Mouse (Mus musculus) bone marrow, adult 2 months (tissue): ENCODE data around the gene Rad51ap1. TPM values are rescaled to one million over a fixed set of nuclear protein-coding genes. Genes with fewer than 3 reads are reported as not detected.

ENCODE experiments used
- H3K27ac ChIP-seq: fragments of 200-500 bp; 2 replicates; pipeline ENCODE4 v1.5.1; 2012; ENCODE audit warnings: low read depth, mild to moderate bottlenecking, control low read depth, inconsistent platforms, low read length; ENCODE audit not compliant: control insufficient read depth, poor library complexity, insufficient read depth
- H3K4me1 ChIP-seq: fragments of 200-500 bp; 2 replicates; pipeline ENCODE4 v1.6.1; 2011; ENCODE audit warnings: low read length; ENCODE audit not compliant: control insufficient read depth, insufficient read depth
- H3K4me3 ChIP-seq: fragments of 200-500 bp; replicated peaks from 2 replicates; pipeline ENCODE3; 2011; ENCODE audit warnings: mild to moderate bottlenecking, low read depth, low read length, control low read depth; ENCODE audit not compliant: control insufficient read depth
- CTCF ChIP-seq: fragments of 200-500 bp; IDR thresholded peaks from 2 replicates; pipeline ENCODE4 v1.5.1; 2011; ENCODE audit warnings: low read length, control low read depth; ENCODE audit not compliant: control insufficient read depth, insufficient read depth
- POLR2A ChIP-seq: fragments of 200-500 bp; IDR thresholded peaks from 2 replicates; pipeline ENCODE4 v1.6.1; 2011; ENCODE audit warnings: low read depth, mild to moderate bottlenecking, control low read depth, low read length, borderline replicate concordance; ENCODE audit not compliant: control insufficient read depth
- WGBS: fragments of 180-500 bp; shearing (Covaris S2); methylation state at CpG from one replicate; pipeline ENCODE4 v1.1.7; 2018; 5-methylcytosine and 5-hydroxymethylcytosine counted together
- polyA plus RNA-seq: library from polyadenylated mRNA; stranded (reverse); fragments of >200 nt; gene quantifications from 2 replicates; pipeline ENCODE4 v1.2.4, GENCODE M21; 2011; ENCODE audit warnings: low replicate concordance; ENCODE audit not compliant: missing spikeins, insufficient read depth, insufficient read length

Gene Rad51ap1
- polyA plus RNA-seq, 1 experiment, result 36.3 TPM

DNA sequence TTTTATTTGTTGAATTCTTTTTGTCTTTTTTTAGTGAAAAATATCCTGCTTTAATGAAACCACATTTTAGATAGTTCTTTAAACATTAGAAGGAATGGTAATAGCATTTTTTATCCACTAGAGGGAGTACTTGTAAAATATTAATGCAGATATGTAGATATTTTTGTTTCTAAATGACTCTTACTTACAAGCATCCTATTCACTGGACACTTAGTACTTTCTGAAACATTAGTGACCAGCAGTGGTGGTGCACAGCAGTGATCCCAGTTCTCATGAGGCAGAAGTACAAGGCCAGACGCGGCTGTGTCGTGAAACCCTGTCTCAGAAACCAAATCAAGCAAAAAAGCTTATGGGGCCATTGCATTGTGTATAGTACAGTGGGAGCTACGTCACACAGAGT is 8.9 kb upstream of the Rad51ap1 start:
- TF ChIP-seq CTCF, result no peak
- TF ChIP-seq POLR2A, result no peak
- no peak overlapping the region for H3K4me3 ChIP-seq
- 90% methylated on average over 4 of the region's 4 CpGs for WGBS
- H3K27ac ChIP-seq, result no peak overlapping the region
- no peaks in the 10 kb centered on the region for H3K4me1 ChIP-seq

DNA sequence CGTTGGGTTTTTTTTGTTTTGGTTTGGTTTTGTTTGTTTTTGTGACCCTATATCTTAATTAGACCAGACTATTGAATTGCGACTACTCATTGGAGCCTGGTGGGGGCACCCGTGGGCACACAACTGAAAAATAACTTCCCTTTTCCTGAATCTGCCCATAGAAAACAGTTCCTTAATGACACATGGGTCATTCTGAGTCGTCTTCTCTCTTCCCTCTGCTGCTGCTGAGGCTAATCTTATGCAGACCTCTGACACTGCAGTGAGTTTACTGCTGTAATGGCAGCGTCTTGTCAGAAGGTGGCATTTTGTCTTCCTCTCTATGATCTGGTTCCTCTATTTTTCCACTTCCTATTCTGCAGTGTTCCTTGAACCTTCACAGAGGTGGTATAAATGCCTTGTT is 1.1 kb upstream of the Rad51ap1 start:
- WGBS, result 0% methylated on average over 5 of the region's 5 CpGs
- H3K4me3 ChIP-seq, result peak overlapping the region; percentile 29
- TF ChIP-seq POLR2A (no peak), CTCF (no peak)
- H3K4me1 ChIP-seq, result no peaks in the 10 kb centered on the region; the same call in 1 of the 2 replicates
- H3K27ac ChIP-seq, result no peak overlapping the region

DNA sequence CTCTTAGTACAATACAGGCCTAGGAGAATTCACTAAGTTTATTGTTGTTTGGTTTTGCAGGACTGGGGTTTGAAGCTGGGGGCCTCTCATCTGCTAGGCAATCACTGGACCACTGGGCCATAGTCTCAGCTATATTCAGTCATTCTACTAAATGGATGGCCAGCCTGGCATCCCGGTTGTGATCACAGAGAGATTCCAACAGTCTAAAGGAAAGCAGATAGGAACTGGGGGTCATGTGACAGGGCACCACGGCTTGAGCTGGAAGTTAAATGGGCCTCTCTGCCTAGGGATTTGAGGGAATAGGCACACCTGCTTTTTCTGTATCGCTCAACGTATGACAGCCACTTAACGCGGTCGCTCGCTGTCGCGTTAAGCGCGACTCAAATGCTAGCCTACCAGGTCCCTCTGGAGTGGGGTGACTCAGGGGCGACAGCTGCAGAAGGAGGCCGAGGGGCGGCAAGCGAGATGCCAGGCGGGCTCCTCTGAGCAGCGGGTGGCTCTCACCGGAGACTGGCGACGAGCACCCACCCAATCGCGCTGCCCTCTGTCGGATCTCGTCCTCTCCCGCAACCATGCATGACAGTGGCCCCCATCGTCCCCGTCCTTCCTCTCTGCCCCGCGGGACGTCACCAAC is 417 bp downstream of the Rad51ap1 start:
- H3K4me3 ChIP-seq, result peak overlapping the region; percentile 99
- TF ChIP-seq CTCF, result no peak
- H3K4me1 ChIP-seq, result no peaks in the 10 kb centered on the region; the same call in 1 of the 2 replicates
- 0% methylated on average over 31 of the region's 31 CpGs for WGBS
- H3K27ac ChIP-seq, result peak overlapping the region; percentile 80

- Histone ChIP-seq H3K4me3 (peak overlapping the region; percentile 99), H3K27ac (no peak overlapping the region), H3K4me1 (no peaks in the 10 kb centered on the region; the same call in 1 of the 2 replicates)
- TF ChIP-seq POLR2A, result no peak
- TF ChIP-seq CTCF, result no peak
- WGBS, result 80% methylated on average over 2 of the region's 2 CpGs
Measured at GRCm38 (mm10) chr6:126938047-126938446, 1.3 kb downstream of the Rad51ap1 start.

- Histone ChIP-seq H3K27ac (no peak overlapping the region), H3K4me1 (no peaks in the 10 kb centered on the region; the same call in 1 of the 2 replicates), H3K4me3 (no peak overlapping the region)
- WGBS, result 95% methylated on average over 2 of the region's 2 CpGs
- TF ChIP-seq CTCF (no peak), POLR2A (no peak)
Measured at GRCm38 (mm10) chr6:126932896-126933295, 6.5 kb downstream of the Rad51ap1 start.

DNA sequence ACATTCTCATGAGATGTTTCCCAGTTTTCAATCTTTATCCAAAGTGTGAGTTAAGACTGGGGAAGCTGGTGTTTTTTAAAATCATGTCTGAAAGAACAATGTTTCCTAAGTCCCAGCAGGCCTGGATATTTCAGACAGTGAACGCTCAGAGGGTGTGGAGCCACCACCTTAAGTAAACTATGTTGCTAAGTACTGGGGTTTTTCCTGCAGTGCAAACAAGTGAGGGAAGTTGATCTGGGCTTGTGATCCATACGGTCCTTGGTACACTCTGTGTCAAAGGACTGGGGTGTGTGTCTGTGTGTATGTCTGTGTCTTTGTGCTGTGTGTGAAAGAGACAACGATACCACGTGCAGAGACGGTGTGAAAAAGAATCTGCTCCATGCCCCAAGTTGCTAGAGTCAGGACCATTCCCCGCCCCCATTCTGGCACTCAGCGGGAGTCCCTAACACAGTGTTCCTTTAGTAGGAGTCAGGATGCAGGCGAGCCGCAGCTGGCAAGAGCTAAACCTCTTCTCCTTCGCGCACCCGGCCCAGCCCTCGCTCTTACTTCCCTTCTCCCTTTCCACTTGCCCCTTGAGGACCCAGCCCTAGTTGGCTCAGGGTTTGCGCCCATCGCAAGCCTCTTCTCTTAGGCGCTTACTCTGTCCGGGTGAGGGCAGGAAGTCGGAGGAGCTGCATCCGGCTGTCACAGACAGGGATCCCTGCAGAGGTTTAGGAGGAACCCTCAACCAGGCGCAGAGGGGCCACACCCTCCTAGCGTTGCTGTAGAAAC is 18.1 kb downstream of the Rad51ap1 start, which contains the start of gene Dyrk4:
Dyrk4 (minus strand) TSS at position 729 of the 771 bp plus-strand sequence.
- H3K27ac ChIP-seq, result no peak within 1 kb of the TSS
- TF ChIP-seq POLR2A (no peak), CTCF (no peak)
- no peak within 1 kb of the TSS for H3K4me3 ChIP-seq
- WGBS, result 46% methylated on average over 21 of the region's 21 CpGs
- H3K4me1 ChIP-seq, result no peaks in the 10 kb centered on the region

DNA sequence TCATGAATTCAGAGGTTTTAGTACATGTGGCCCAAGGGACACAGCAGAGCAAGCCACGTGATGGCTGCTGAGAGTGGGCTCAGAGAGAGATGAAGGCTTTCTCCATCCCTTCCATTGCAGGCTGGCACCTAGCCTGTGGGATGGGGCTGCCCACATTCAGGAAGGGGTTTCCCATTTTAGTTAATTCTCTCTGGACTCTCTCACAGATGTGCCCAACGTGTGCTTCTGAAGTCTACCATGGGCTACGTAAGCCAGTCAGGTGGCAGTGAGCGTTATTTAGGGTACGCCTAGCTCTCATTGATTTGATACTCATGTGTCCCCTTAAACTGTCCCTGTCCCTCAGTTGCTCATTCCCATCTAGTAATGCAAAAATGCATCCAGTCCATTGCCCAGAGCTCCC is 24.5 kb downstream of the Rad51ap1 start:
- no peak for TF ChIP-seq POLR2A
- no peak for TF ChIP-seq CTCF
- Histone ChIP-seq H3K4me3 (no peak overlapping the region), H3K27ac (no peak overlapping the region), H3K4me1 (no peaks in the 10 kb centered on the region)
- 80% methylated on average over 5 of the region's 5 CpGs for WGBS

DNA sequence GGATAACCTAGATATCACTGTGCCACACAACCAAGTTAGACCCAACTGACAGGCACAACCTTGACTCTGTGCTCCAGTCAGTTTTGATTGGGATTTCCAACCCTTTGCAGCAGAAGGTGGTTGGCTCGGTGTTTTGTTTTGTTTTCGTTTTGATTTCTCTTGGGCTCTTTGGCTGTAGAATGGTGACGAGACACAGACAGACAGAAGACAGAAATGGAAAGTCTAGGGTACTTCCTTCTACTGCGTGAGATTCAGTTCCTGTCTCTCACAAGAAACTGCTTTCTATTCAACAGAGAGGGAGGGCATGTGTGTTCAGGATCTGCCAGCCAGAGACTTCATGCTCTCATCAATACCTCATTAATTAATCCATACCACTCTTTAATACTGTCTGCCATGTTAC is 28.7 kb downstream of the Rad51ap1 start:
- Histone ChIP-seq H3K4me1 (no peaks in the 10 kb centered on the region), H3K4me3 (no peak overlapping the region), H3K27ac (no peak overlapping the region)
- no peak for TF ChIP-seq POLR2A
- TF ChIP-seq CTCF, result no peak
- WGBS, result 29% methylated on average over 4 of the region's 4 CpGs

DNA sequence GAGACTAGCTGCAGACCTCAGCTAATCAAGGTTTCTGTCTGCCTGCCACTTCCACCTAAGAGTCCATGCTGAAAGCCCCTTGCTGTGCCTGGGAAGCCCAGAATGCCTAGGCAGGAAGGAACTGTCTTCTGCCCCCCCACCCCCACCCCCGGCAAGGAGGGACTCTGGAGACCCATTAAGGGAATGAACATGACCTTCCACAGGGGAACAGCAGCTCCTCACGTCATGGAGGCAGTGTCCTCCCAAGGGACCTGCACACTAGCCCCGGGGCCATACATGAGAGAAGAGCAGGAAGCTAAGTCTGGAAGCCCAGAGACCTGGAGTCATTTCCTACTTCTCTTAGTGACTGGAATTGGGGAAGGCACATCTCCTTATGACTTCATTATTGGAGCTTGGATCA is 31.5 kb downstream of the Rad51ap1 start:
- WGBS, result 50% methylated on average over 3 of the region's 3 CpGs
- no peak for TF ChIP-seq POLR2A
- no peak for TF ChIP-seq CTCF
- Histone ChIP-seq H3K27ac (no peak overlapping the region), H3K4me1 (no peaks in the 10 kb centered on the region), H3K4me3 (no peak overlapping the region)
